Mouse (Mus musculus) retina, adult 2 months (tissue): ENCODE measurements around the gene Tanc1.

Experiments
- DNase-seq: peaks from one replicate; pipeline ENCODE4 v3.0.0-alpha.2; 2012; ENCODE audit warnings: low read depth, low spot score

Gene Tanc1

GRCm38 (mm10) chr2:59679424-59680020 is 67.7 kb downstream of the Tanc1 start:
- DNase-seq: no peak

GRCm38 (mm10) chr2:59680736-59681135 is 68.9 kb downstream of the Tanc1 start:
- no peak for DNase-seq

- no peak for DNase-seq
Measured at GRCm38 (mm10) chr2:59681181-59681580, 69.3 kb downstream of the Tanc1 start.

GRCm38 (mm10) chr2:59684864-59685605 is 73.2 kb downstream of the Tanc1 start:
- no peak for DNase-seq

GRCm38 (mm10) chr2:59685606-59685950 is 73.7 kb downstream of the Tanc1 start:
- DNase-seq: no peak

- no peak for DNase-seq
Measured at GRCm38 (mm10) chr2:59688261-59689104, 76.6 kb downstream of the Tanc1 start.

- no peak for DNase-seq
Measured at GRCm38 (mm10) chr2:59691112-59691511, 79.3 kb downstream of the Tanc1 start.

GRCm38 (mm10) chr2:59693473-59693872 is 81.6 kb downstream of the Tanc1 start:
- DNase-seq: no peak

GRCm38 (mm10) chr2:59697123-59697522 is 85.3 kb downstream of the Tanc1 start:
- DNase-seq: no peak

- DNase-seq: no peak
Measured at GRCm38 (mm10) chr2:59697722-59698634, 86.1 kb downstream of the Tanc1 start.

GRCm38 (mm10) chr2:59698635-59699300 is 86.9 kb downstream of the Tanc1 start:
- DNase-seq: no peak

GRCm38 (mm10) chr2:59699893-59700292 is 88.1 kb downstream of the Tanc1 start:
- DNase-seq: no peak

- DNase-seq: no peak
Measured at GRCm38 (mm10) chr2:59705221-59705620, 93.4 kb downstream of the Tanc1 start.

- no peak for DNase-seq
Measured at GRCm38 (mm10) chr2:59706806-59707205, 95.0 kb downstream of the Tanc1 start.

- no peak for DNase-seq
Measured at GRCm38 (mm10) chr2:59707922-59708706, 96.3 kb downstream of the Tanc1 start.

GRCm38 (mm10) chr2:59710771-59711170 is 98.9 kb downstream of the Tanc1 start:
- DNase-seq: no peak

GRCm38 (mm10) chr2:59711992-59712391 is 100.2 kb downstream of the Tanc1 start:
- DNase-seq: no peak

- DNase-seq: no peak
Measured at GRCm38 (mm10) chr2:59712484-59712883, 100.6 kb downstream of the Tanc1 start.

- DNase-seq: no peak
Measured at GRCm38 (mm10) chr2:59713626-59714556, 102.0 kb downstream of the Tanc1 start.
